Mouse (Mus musculus) heart, embryonic 16.5 days (tissue): ENCODE data around the gene Arl8b. TPM values are rescaled to one million over a fixed set of nuclear protein-coding genes. Genes with fewer than 3 reads are reported as not detected.

Experiments
- polyA plus RNA-seq: library from polyadenylated mRNA; unstranded; fragments of >200 nt; fragmentation: Nextera tagmentation; extraction: Ambion mirVana; gene quantifications from 2 replicates; pipeline ENCODE4 v1.2.1, GENCODE M21; 2015

Arl8b gene
- polyA plus RNA-seq, 1 experiment from 2014 or later = 72.5 TPM

Other genes starting within 250 kb of the Arl8b start
- 24.4 and 28.5 TPM in 2 replicates for gene Bhlhe40, start 122.5 kb upstream of the Arl8b start, polyA plus RNA-seq
- gene Edem1, start 45.5 kb downstream of the Arl8b start, polyA plus RNA-seq = 15.8 and 24.9 TPM in 2 replicates